In the genomic region with DNA sequence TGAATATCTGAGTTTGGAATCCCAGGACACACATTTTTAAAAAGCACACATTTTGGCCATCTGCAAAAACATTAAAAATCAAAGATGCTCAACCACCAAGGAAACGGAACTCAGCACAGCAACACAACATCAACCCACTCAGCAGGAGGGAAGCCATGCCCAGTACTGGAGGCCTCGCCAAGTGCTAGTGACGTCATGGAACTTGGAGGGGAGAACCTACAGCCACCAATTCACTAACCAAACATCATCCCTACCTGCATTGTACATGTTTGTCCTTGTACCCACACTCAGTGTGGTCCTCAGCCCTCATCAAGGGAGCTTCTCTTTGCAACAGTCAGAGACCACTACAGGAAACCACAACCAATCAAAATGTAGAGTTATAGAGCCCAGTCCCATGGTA, we compare ENCODE assay signal across 21 mouse cellular contexts. TPM values are rescaled to one million over a fixed set of nuclear protein-coding genes. Genes with fewer than 3 reads are reported as not detected.
DNase-seq lines count a peak whose midpoint lies in the region; ATAC-seq lines count a peak whose summit lies in the region.
"Had no signal": no experiment of that assay in that cellular context is flagged by ENCODE, and none has a peak within 500 bp of the region (broad histone marks: within the 10 kb centered on the region; RNA-seq: fewer than 3 reads in every experiment).

No protein-coding gene starts in this region.

- peak overlapping the region; percentile 42 for H3K4me3 ChIP-seq in megakaryocyte, embryonic 14.5 days (replicated peaks)
- H3K4me3 ChIP-seq in forebrain, embryonic 13.5 days, result no peak overlapping the region
- no peak overlapping the region for H3K4me3 ChIP-seq in kidney, embryonic 14.5 days (ENCODE audit: low read length)
- H3K4me3 ChIP-seq: embryonic facial prominence, embryonic 12.5 days; heart, adult 2 months; heart, embryonic 15.5 days; hindbrain, embryonic 13.5 days had no signal

- H3K9ac ChIP-seq in forebrain, embryonic 13.5 days, result no peak overlapping the region
- H3K9ac ChIP-seq in kidney, embryonic 14.5 days (ENCODE audit: low read depth, low read length), result no peak overlapping the region
- H3K9ac ChIP-seq: embryonic facial prominence, embryonic 12.5 days; heart, embryonic 15.5 days; hindbrain, embryonic 13.5 days had no signal

- H3K4me2 ChIP-seq in forebrain, embryonic 13.5 days, result no peak overlapping the region
- no peak overlapping the region for H3K4me2 ChIP-seq in kidney, embryonic 14.5 days (replicated peaks; ENCODE audit: low read depth, low read length)
- H3K4me2 ChIP-seq: embryonic facial prominence, embryonic 12.5 days; heart, embryonic 11.5 days; heart, embryonic 15.5 days; hindbrain, embryonic 13.5 days had no signal

- ATAC-seq in megakaryocyte, adult 5-6 weeks (ENCODE audit: poor library complexity, severe bottlenecking), result no peak
- 0 out of 2 replicates have a peak, but pooled peaks have one; percentile 31 for ATAC-seq in monocyte, adult 5-6 weeks (replicated peaks; ENCODE audit: insufficient number of reproducible peaks, low FRiP score, low TSS enrichment, poor library complexity, severe bottlenecking)
- ATAC-seq in forebrain, embryonic 13.5 days, result no peak
- ATAC-seq in kidney, embryonic 14.5 days (ENCODE audit: low FRiP score, low TSS enrichment), result no peak
- ATAC-seq: forebrain, embryonic 16.5 days; hindbrain, postnatal 0 days had no signal

- peak; percentile 30 for DNase-seq in brain, adult 2 months (ENCODE audit: low read depth, low spot score)
- DNase-seq in telencephalon, adult 2 months (ENCODE audit: low read depth, low spot score), result peak; percentile 6
- no peak for DNase-seq in adrenal gland, postnatal 36 days
- DNase-seq: adrenal gland, postnatal 14 days; cerebellum, adult 2 months; cerebellum, postnatal 14 days; gastrocnemius, postnatal 10 days; heart, adult 2 months; heart, postnatal 14 days had no signal

- no peak overlapping the region for H3K27ac ChIP-seq in forebrain, embryonic 13.5 days
- H3K27ac ChIP-seq in kidney, embryonic 14.5 days (ENCODE audit: low read depth, low read length), result no peak overlapping the region
- H3K27ac ChIP-seq: embryonic facial prominence, embryonic 12.5 days; heart, adult 2 months; heart, embryonic 15.5 days; hindbrain, embryonic 13.5 days; hindbrain, postnatal 0 days had no signal

- H3K4me1 ChIP-seq in megakaryocyte, embryonic 14.5 days, result peaks cover 96% of the 10 kb centered on the region
- no peaks in the 10 kb centered on the region for H3K4me1 ChIP-seq in forebrain, embryonic 13.5 days
- 0 out of 2 replicates have a peak, but pooled peaks cover 12% of the 10 kb centered on the region for H3K4me1 ChIP-seq in kidney, embryonic 14.5 days (ENCODE audit: control insufficient read depth, insufficient read depth, low read length)
- H3K4me1 ChIP-seq: embryonic facial prominence, embryonic 12.5 days had no signal

- H3K36me3 ChIP-seq in megakaryocyte, embryonic 14.5 days (replicated peaks; ENCODE audit: low read length), result peaks cover 84% of the 10 kb centered on the region
- H3K36me3 ChIP-seq in forebrain, embryonic 13.5 days (ENCODE audit: poor library complexity, severe bottlenecking), result no peaks in the 10 kb centered on the region
- no peaks in the 10 kb centered on the region for H3K36me3 ChIP-seq in kidney, embryonic 14.5 days (ENCODE audit: control insufficient read depth, insufficient read depth, low read length)
- H3K36me3 ChIP-seq: embryonic facial prominence, embryonic 12.5 days; G1E; heart, embryonic 15.5 days; hindbrain, embryonic 13.5 days had no signal

- H3K9me3 ChIP-seq in megakaryocyte, embryonic 14.5 days, result no peaks in the 10 kb centered on the region
- no peaks in the 10 kb centered on the region for H3K9me3 ChIP-seq in forebrain, embryonic 13.5 days (replicated peaks)
- no peaks in the 10 kb centered on the region for H3K9me3 ChIP-seq in kidney, embryonic 14.5 days (ENCODE audit: control insufficient read depth, low read length)
- H3K9me3 ChIP-seq: embryonic facial prominence, embryonic 12.5 days; G1E; heart, embryonic 15.5 days; hindbrain, embryonic 13.5 days had no signal

- WGBS in forebrain, embryonic 13.5 days, result 79% methylated on average over 3 of the region's 3 CpGs
- WGBS in kidney, embryonic 14.5 days, result 83% methylated on average over 3 of the region's 3 CpGs

- H3K27me3 ChIP-seq in megakaryocyte, embryonic 14.5 days (replicated peaks), result no peaks in the 10 kb centered on the region
- no peaks in the 10 kb centered on the region for H3K27me3 ChIP-seq in forebrain, embryonic 13.5 days
- no peaks in the 10 kb centered on the region for H3K27me3 ChIP-seq in kidney, embryonic 14.5 days (ENCODE audit: control insufficient read depth, insufficient read depth, low read length)
- H3K27me3 ChIP-seq: embryonic facial prominence, embryonic 12.5 days; heart, embryonic 15.5 days; hindbrain, embryonic 13.5 days had no signal

RNA-seq across cellular contexts. Expression of gene Mrvi1, which starts 16.9 kb away (rescaled TPM):
- polyA plus RNA-seq in megakaryocyte, embryonic 14.5 days (2012; ENCODE audit: insufficient read depth, low replicate concordance), result 142 and 149 TPM in 2 replicates
- 0.02 and 0.32 TPM in 2 replicates for total RNA-seq in megakaryocyte, adult 5-6 weeks (2015)
- total RNA-seq in megakaryocyte, adult 5-6 weeks (2017), result 0.04 TPM in 1 of 2 replicates, not detected in the other
- total RNA-seq in monocyte, adult 5-6 weeks (2017), result 0.19 to 10.2 TPM (median 1.1 TPM) in 3 replicates
- polyA plus RNA-seq in forebrain, embryonic 13.5 days (2015; fragmentation: Nextera tagmentation; extraction: Ambion mirVana), result 0.49 and 0.58 TPM in 2 replicates
- 8.0 and 15.1 TPM in 2 replicates for polyA plus RNA-seq in kidney, embryonic 14.5 days (2014; fragmentation: Nextera tagmentation; extraction: Ambion mirVana)
- 10 to 100 TPM; 10.8 to 16.3 TPM for total RNA-seq in adrenal gland, postnatal 36 days (2021)

Comparison
In these comparisons a context has a peak if more than half of its experiments do, and no peak if none do; other contexts are left out.
1. DNase-seq: peak in brain, adult 2 months (single experiment) and telencephalon, adult 2 months (single experiment); none in adrenal gland, postnatal 36 days (0 of 2).